Mouse (Mus musculus) lung, adult 2 months (tissue): ENCODE data around the gene 2010111I01Rik. TPM values are rescaled to one million over a fixed set of nuclear protein-coding genes. Genes with fewer than 3 reads are reported as not detected.
"Not testable (repeated sequence)": the region's sequence is repeated elsewhere in the genome, so short reads cannot be mapped to it uniquely, and the experiment has no call there.

Source experiments
- DNase-seq: peaks from one replicate; pipeline ENCODE4 v3.0.0; 2022
- H3K4me1 ChIP-seq: fragments of 200-500 bp; 2 replicates; pipeline ENCODE4 v1.6.1; 2011; ENCODE audit warnings: low read length; ENCODE audit not compliant: control insufficient read depth, insufficient read depth
- H3K4me3 ChIP-seq: fragments of 200-500 bp; replicated peaks from 2 replicates; pipeline ENCODE3; 2011; ENCODE audit warnings: low read depth, mild to moderate bottlenecking, control low read depth, low read length; ENCODE audit errors: extremely low read depth
- CTCF ChIP-seq: fragments of 200-500 bp; IDR thresholded peaks from 2 replicates; pipeline ENCODE4 v1.5.1; 2011; ENCODE audit warnings: mild to moderate bottlenecking, low read length, control low read depth; ENCODE audit not compliant: insufficient read depth
- POLR2A ChIP-seq: fragments of 200-500 bp; IDR thresholded peaks from 2 replicates; pipeline ENCODE4 v1.6.1; 2011; ENCODE audit warnings: low read depth, mild to moderate bottlenecking, control low read depth, low read length, borderline replicate concordance; ENCODE audit errors: extremely low read depth
- WGBS: fragments of 180-500 bp; shearing (Covaris S2); methylation state at CpG from one replicate; pipeline ENCODE4 v1.1.7; 2018; 5-methylcytosine and 5-hydroxymethylcytosine counted together
- polyA plus RNA-seq: library from polyadenylated mRNA; depleted of rRNA; stranded (reverse); fragments of >200 nt; gene quantifications from 2 replicates; pipeline ENCODE4 v1.2.3, GENCODE M21; 2012

2010111I01Rik gene
- polyA plus RNA-seq, 1 experiment: 143 TPM

DNA sequence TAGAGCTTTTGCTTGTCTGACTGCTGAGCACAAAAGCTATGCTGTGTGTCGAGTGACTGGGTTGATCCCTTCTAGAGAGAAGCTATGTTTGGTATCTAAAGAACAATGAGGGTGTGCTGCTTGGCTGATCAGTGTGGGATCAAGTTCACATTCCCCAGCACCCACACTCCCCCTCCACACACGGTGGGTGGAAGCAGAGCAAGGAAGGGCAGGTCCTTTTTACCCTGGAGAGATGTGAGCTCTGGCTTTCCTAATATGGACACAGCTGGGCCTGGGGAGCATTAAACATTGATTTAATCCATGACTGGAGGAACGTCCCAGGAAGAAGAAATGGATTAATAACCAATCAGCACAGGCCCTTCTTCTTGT lies 267.0 kb downstream of the 2010111I01Rik start:
- TF ChIP-seq CTCF: no peak
- TF ChIP-seq POLR2A: no peak
- peak; percentile 9 for DNase-seq
- 20% methylated on average over 3 of the region's 3 CpGs for WGBS
- peaks cover 14% of the 10 kb centered on the region for H3K4me1 ChIP-seq
- H3K4me3 ChIP-seq: no peak overlapping the region

DNA sequence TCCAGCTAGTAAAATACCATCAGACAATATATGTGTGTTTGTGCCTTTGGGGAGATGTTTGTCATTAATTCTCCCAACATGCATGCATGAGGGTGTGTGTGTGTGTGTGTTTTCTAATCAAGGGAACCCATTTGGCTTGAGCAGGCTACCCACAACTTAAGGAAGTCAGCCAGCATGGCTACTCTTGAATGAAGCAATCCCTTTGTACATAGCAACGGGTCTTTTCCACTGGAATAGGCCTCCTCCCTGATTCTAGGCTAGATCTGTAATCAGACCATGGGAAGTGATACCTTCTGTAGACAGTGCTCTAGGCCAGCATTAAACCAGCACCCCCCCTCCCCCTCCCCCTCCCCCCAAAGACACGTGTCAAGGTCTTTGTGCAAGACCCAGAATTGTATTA lies 267.9 kb downstream of the 2010111I01Rik start:
- H3K4me3 ChIP-seq: no peak overlapping the region
- DNase-seq: no peak
- peaks cover 14% of the 10 kb centered on the region for H3K4me1 ChIP-seq
- TF ChIP-seq POLR2A (no peak), CTCF (no peak)
- WGBS: 60% methylated on average over 2 of the region's 2 CpGs

DNA sequence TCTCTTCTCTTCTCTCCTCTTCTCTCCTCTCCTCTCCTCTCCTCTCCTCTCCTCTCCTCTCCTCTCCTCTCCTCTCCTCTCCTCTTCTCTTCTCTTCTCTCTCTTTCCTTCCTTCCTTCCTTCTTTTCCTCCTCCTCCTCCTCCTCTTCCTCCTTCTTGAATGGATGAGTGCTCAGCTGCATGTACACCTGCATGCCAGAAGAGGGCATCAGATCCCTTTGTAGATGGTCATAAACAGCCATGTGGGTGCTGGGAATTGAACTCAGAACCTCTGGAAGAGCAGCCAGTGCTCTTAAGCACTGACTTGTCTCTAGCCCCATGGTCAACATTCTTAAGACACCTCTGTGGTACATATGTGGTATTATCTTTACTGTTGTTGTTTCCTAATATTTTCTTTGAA lies 269.8 kb downstream of the 2010111I01Rik start:
- peaks cover 16% of the 10 kb centered on the region for H3K4me1 ChIP-seq
- H3K4me3 ChIP-seq, DNase-seq: not testable (repeated sequence)

DNA sequence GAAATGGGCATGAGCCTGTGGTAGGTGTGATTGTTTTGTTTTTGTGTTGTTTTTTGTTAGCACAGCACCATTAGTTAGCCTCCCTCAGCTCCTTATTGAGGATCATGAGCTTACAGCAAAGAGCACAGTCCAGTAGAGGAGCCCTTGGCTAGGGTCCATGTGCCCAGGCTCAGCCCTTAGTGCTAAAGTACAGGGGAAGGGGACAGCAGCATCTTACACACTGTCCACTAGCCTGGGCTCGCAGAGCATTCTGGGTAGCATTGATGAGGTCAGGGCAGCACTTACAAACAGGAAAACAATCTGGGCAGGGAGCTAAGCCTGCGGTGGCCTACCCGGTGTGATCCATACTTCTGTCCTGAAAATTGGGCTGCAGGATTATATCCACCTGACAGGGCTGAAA lies 270.9 kb downstream of the 2010111I01Rik start:
- DNase-seq: no peak
- TF ChIP-seq CTCF: no peak
- no peak for TF ChIP-seq POLR2A
- no peak overlapping the region for H3K4me3 ChIP-seq
- 39% methylated on average over 3 of the region's 3 CpGs for WGBS
- H3K4me1 ChIP-seq: peaks cover 16% of the 10 kb centered on the region

DNA sequence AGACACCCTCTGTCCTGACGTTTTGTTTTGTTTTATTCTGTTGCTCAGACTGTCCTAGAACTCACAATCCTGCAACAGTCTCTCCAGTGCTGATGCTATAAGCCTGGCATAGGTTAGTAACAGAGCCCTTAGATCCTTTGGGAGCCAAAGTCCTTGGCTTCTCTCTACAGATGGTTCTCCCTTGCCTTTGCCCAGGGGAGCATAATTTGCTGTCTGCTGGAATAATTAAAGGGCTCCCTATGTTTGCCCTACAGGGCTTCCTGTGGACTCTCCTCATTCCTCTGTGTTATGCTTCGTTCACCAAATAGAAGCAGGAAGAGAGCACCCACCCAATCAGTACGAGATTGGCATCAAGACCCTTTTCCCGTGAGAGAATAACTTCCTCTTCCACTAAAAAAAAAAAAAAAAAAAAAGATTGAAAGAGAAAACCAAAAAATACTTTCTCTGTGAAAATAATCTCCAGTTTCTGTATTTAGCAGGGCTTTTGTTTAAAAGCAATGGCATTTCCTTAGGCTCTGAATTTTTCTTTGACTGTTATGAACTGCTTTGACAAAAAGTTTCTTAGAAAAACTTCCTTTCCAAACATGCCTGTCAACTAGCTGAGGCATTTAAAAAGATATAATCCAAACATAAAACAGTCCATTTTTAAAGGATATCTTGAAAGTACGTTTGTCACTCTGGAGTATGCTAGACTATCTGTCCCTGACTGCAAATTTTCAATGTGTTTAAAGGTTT lies 271.6 kb downstream of the 2010111I01Rik start:
- peaks cover 13% of the 10 kb centered on the region for H3K4me1 ChIP-seq
- no peak overlapping the region for H3K4me3 ChIP-seq
- DNase-seq: no peak
- WGBS: 16% methylated on average over 5 of the region's 5 CpGs
- TF ChIP-seq POLR2A: no peak
- no peak for TF ChIP-seq CTCF

DNA sequence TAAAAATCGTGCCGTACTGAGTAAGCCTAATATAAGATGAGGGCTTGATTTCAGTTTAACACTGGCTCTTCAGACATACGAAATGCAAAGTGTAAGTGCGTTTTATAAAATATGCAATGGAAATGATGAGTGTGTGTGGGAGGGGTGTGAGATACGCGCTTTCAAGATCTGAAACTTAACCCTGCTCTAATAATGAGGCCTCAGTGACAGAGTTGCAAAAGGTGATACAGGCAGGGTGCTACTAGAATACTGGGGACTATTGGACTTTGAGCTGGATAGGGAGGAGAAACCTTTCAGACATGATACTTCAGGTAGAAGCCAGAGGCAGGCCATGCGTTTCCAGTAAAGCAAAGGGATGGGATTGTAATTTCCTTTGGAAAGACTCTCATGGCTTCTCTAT lies 273.4 kb downstream of the 2010111I01Rik start:
- TF ChIP-seq CTCF (no peak), POLR2A (no peak)
- WGBS: 91% methylated on average over 7 of the region's 7 CpGs
- H3K4me1 ChIP-seq: peaks cover 14% of the 10 kb centered on the region
- H3K4me3 ChIP-seq: no peak overlapping the region
- DNase-seq: no peak

DNA sequence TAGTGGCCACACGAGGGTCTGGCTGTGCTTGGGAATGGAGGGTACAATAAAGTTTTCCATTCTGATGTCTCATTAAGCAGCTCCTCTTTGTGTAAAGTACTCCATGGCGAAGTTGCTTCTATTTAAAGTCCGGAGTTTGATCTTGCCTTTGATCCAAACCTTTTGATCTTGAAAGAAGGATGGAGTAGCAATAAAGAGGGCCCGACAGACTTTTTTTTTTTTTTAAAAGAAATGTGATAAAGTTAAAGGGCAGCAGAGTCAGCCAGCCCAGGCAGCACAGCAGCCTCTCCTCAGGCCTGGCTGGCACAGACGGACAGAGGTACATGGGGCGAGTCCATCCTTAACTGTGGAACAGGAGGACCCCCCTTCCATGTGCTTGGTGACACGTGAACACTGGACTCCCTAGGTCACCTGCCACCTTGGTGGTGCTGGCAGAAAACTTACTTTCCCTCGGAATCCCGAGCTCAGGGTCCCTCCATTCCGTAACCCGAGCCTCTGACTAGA lies 274.7 kb downstream of the 2010111I01Rik start:
- TF ChIP-seq POLR2A (no peak), CTCF (no peak)
- Histone ChIP-seq H3K4me3 (peak overlapping the region; percentile 70), H3K4me1 (peaks cover 15% of the 10 kb centered on the region)
- peak; percentile 47 for DNase-seq
- 7% methylated on average over 11 of the region's 11 CpGs for WGBS

DNA sequence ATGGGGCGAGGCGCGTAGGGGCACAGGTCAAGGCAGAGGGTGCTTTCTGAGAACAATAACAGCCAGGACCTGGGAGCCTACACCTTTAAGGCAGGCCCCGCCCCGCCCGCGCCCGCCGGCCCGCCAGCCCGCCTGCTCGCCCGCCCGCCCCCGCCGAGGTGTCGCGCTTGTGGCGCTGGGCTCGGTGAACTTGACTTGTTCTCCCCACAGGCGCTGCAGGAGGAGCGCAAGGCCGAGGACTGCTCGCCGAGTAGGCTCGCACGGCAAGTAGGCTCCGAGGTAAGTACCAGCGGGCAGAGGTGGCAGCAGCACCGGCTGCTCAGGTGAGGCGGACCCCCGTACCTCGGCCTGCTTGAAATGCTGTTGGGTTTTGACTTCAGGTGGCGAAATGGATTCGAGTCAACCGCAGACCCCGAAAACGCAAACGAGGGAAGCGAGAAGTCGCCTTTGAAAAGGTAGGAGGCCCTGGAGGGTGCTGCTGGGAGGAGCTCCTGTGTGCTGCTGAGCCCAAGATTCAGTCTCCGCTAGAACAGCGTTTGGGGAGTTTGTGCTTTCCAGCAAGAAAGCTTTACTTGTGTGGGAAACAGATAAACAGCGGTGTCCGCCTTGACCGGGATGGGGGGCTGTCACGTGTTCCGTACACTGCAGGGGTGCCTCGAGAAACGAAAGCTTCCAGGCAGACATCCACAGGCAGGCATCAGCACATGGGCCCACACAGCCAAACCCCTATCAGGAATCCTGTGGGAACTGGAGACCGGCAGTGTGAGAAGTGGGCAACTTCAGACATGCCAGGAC lies 275.4 kb downstream of the 2010111I01Rik start:
- DNase-seq: peak; percentile 87
- peaks cover 19% of the 10 kb centered on the region for H3K4me1 ChIP-seq
- no peak for TF ChIP-seq CTCF
- peak; percentile 92; the same call in 1 of the 2 replicates for TF ChIP-seq POLR2A
- peak overlapping the region; percentile 98 for H3K4me3 ChIP-seq
- under 1% methylated on average over 51 of the region's 51 CpGs for WGBS

DNA sequence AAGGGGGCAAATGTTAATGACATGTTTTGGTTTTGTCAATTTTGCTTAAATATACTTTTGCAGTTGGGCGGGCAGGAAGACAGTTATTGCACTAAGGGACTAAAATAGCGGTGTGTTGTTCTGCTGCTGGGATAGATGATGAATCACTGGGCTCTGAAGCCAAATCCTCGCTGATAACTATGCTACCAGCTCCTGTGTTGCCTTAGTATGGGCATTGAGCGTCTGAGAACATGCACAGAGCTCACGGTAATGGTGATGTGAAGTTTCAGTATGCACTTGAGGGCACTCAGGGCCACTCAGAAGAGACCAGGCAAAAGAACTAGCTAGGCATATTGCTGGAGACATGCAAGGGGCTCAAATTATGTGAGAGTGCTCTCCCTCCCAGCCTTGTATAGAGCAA lies 276.1 kb downstream of the 2010111I01Rik start:
- WGBS: 1% methylated on average over 5 of the region's 5 CpGs
- DNase-seq: no peak
- H3K4me1 ChIP-seq: peaks cover 18% of the 10 kb centered on the region
- TF ChIP-seq POLR2A: no peak
- TF ChIP-seq CTCF: no peak
- H3K4me3 ChIP-seq: peak overlapping the region; percentile 98

DNA sequence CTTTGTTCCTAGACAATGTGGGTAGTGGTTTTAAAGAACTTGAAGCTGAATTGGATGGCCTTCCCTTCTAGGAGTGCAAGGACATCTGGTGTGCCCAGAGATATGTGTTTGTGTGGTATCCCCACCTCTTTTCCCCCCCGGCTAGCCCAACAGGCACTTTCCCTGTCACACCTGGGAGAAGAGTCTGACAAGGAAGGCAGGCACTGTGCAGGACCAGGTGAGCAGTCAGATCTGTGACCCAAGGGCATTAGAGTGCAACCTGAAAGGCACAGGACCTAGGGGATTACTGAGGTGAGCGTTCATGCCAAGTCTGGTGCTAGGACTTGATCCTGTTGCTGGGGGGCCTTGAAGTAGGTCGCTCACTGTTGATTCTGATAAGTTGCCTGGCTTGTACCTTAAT lies 277.0 kb downstream of the 2010111I01Rik start:
- Histone ChIP-seq H3K4me1 (peaks cover 23% of the 10 kb centered on the region), H3K4me3 (peak overlapping the region; percentile 98)
- WGBS: 33% methylated on average over 3 of the region's 3 CpGs
- TF ChIP-seq CTCF: no peak
- TF ChIP-seq POLR2A: no peak
- no peak for DNase-seq
